Mouse (Mus musculus) mesoderm, embryonic 11.5 days (tissue): Measurements from ENCODE around the gene C1qtnf6.

Experiments used
- DNase-seq: peaks from one replicate; pipeline ENCODE4 v3.0.0-alpha.2; 2012; ENCODE audit warnings: low read depth, low spot score

C1qtnf6 gene

DNA sequence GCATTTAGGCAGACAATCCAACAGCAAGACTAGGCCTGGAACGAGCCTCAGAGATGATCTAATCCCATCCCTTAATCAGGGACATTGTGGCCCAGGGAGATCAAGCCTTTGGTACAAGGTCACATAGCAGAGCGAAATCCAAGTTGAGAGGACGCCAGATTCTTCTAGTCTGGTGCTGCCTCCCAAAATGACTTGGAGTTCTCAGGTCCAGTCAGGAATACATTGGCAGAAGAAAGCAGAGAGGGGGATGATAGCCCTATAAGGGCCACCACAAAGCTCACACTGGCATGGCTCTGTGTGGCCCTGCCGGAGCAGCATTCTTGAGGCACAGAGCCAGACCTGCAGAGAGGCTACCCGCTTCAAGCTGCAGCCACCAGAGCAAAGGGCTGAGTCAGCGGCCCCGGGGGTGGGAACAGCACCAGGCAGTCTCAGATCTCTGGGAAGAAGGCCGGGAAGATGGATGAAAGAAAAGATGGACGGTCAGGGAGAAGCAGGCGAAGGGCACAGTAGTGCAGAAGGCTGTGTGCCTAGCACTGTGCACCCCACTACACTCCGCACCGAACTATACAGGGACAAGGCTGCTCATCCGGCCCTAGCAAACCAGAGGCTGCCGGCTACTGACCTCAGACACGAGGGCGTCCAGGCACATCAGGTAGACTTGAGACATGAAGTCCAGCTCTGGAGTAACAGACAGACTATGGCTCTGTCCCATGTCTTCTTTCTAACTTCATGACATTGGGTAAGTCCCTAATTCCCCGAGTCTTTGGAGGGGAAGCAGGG, at the start of gene C1qtnf6:
Gene C1qtnf6, minus strand, starts transcription at position 746 of the 780 bp plus-strand sequence.
- no peak for DNase-seq

DNA sequence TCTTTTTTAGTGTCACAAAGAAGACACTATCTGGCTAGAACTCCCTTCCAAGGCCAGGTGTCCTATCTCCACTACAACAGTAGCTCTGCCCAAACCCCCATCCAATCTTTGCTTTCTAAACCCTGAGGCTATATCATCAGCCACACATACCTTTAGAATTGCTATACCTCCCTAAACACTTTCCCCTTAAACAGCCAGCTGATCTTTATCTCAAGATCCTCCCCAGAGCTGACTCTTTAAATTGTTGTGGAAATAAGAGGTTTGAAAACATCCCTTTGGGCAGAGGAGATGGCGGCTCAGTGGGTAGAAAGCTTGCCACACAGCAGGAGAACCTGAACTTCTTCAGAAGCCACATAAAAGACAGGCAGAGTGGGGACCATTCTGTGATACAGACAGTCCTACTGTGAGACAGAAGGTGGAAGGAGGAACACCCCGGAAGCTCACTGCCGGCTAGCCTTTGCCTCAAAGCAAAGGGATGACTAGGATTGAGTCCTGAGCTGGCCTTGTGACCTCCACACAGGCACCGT, 45.1 kb upstream of the C1qtnf6 start:
- no peak for DNase-seq

DNA sequence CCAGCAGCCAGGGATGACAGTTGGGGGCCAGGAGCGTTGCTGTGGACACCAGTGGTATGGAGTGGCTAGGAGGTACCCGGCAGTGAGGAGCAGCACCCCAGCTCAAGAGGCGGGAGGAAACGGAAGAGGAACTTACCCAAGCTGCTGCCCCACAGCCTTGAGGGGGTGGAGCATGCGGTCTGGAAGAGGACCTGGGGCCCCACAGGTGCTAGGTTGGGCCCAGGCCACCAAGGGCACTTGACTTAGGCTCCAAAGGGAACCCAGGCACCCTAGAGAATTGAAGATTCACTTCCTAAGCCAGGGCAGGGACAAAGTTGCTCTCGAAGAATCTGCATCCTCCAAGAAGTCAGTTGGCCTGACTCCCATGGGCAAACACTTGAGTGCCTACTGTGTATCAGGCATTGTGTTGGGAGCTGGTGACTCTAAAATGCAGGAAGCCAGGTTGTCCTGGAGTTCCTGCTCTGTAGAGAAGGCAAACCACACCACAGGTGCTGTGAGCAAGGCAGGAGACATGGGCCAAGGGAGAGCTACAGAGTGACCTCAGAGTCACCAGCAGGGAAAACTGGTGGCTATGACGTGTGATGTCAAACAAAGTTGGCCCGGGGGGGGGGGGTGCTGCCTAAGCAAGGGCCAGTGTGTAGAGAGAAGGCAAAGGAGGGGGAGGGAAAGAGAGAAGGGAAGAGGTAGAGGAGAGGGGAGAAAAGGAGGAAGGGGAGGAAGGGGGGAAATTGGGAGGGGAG, 41.6 kb upstream of the C1qtnf6 start, which contains the start of gene Rac2:
Gene Rac2, minus strand, starts transcription at position 126 of the 740 bp plus-strand sequence.
- no peak for DNase-seq

DNA sequence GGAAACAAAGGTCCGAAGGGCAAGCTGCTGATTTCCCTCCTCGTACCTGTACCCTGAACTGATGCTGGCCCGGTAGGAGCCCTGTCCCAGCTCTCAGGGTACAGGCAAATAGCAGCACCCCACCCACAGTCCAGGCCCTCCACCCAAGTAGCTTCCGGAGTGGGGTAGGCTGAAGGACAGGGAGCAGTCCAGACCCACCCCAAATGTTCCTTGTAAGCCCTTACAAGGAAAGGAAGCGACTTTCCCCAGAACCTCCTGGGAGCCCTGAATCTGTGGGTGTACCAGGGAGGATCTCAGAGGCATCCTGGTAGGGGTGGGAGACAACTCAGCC, 41.0 kb upstream of the C1qtnf6 start:
- no peak for DNase-seq

DNA sequence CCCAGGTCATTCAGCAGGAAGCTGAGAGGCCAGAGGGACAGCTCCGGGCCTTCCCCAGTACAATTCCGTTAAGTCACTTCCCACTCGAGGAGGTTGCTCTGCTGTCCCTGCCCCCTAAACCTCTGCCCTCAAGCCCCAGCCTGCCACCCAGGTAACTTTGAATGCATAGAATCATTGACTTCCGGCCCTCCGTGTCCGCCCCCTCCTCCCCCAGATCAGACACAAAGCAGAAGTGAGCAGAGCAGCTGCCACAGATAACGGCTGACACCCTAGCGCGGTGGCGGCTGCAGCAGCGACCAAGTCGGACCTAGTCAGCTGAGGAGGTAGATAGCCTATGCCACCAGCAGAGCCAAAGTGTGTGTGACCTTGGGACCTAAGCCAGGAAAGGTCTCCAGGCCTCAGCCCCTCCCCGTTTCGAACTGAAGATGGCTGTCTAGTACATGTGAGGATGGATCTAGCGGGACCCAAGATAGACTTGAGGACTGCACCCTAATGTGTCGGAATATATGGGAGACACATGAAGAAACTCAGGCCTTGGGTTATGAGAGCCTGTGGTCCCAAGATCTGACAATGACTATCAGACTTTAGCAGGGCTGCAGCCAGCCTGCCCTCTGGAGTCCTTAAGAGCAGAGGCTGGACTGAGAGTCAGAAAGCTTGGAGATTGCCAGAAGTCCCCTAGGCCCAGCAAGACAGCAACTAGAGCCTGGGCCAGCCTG, 40.5 kb upstream of the C1qtnf6 start:
- no peak for DNase-seq

DNA sequence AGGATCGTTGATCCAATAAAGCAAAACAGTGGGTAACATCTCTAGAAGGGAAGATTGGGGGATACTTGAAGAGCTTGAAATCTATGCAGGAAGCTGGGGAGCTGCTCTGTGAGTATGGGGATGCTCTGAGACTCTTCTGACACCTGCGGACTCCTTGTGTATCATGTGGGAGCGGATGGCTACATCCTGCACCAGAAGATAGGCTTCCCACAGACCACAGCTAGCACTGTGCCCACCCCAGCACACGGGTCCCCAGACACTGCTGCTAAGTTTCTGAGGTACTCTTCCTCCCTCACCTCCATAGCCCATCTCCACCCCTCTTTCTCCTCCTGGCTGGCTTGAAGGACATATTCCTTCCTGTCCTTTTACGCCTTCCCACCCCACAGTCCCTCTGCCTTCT, 39.0 kb upstream of the C1qtnf6 start:
- DNase-seq: no peak

DNA sequence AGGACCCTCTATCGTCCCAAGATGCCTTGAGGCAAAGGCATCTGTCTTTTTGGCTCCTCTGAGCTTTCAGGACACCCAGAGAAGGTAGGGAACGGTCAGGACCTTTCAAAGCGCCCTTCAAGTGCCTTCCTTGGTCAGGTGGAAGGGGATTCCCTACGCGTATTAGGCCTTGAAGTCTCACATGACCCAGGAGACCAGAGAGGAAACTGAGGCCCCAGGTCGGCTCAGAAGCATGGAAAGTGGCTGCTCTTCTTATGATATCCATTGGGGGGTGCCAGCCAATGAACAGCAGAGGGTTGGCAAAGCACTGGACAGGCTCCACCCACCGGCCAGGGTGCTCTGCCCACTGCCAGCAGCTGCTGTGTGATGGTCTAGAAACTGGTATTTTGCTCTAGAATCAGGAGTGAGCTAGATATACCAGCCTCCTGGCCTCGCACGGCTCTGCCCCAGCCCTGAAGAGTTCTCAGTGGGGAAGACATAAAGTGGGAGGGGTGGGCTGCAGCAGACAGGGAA, 36.4 kb upstream of the C1qtnf6 start:
- no peak for DNase-seq

DNA sequence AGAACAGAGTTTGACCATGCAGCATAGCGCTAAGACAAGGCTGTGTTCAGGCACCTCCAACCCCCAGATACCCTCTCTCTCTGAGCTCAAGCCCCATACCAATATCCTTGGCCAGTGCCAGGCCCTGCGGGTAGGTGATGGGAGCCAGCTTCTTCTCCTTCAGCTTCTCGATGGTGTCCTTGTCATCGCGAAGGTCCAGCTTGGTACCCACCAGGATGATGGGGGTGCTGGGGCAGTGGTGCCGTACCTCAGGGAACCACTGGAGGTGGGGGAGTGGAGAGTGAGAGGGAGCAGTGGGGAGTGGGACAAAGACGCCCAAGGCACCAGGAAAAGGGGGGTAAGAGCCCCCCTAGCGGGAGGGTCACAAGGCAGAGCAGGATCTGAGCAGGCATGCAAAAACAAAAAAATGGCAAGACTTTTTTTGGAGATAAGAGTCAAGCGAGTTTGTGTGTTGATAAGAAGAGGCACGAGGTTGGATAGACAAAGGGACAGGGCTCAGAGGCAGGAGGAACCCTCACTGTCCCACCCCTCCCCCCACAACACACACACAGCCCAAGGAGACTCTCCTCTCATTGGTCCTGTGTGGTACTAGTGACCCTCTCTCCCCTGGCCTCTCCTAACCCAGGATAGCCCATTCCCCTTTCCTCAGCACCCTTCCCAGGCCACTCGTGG, 33.7 kb upstream of the C1qtnf6 start:
- no peak for DNase-seq

DNA sequence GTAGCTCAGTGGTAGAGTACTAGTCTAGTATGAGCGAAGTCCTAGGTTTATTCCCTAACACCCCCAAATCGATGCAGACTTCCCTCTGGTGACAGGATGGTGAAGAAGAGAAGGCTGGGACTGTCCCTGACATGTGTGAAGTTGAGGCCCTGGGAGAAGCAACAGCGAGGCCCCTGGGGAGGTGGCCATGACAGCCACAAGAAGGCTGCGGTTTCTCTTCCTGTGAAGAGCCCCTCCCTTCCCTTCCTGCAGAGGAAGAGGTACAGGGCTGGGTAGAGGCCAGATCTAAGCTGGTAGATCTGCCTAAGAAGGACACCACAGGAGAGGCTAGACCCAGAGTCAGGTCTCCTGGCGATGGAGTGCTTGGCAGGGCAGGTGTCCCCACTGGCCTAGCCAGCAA, 32.7 kb upstream of the C1qtnf6 start:
- no peak for DNase-seq

DNA sequence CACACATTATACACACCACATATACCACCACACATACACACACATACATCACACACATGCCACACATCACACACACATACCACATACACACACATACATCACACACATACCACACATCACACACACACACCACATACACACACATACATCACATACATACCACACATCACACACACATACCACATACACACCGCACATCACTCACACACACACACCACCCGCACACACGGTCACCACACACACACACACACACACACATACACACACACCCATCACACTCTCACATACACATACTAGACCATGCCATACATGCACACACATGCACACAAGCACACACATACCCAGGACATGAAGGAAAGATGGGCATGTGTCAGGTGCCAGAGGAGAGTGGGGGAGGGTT, 32.1 kb upstream of the C1qtnf6 start:
- no peak for DNase-seq

DNA sequence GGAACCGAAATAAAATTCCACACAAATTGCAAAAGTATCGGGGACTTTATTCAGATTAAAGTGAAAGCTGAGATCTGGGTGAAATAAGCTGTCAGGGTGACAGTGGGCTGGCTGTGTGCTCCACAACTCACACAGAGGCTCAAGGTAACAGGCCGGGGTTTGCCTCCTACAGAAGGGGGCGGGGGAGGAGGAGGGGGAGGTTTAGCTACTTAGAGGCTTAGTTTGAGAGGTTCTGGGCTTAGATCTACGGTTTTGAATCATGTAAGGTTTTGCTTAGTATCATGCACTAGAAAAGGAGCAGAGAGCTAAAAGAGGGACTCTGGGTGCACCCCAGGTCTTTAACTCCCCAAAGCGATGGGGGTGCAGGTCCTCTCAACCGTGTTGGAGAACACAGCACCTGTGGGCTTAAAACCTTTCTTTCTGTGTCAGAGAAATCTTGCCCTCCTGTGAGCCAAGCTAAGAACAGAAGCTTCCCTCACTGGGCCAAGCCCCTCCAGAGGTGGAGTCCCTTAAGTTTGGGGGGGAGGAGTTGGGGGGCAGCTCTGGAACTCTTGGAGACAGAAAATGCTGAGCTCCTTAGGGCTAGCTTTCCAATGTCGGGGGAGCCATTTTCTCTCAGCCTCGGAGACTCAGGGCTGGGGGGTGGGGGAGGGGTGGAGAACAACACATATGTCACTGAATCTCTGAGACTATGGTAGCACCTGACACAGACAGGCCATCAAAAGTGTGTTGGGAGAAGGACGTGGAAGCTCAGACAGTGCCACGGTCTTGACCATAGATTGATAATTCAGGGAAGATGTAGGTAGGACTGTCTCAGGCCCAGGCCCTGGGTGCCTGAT, 28.1 kb upstream of the C1qtnf6 start:
- no peak for DNase-seq

DNA sequence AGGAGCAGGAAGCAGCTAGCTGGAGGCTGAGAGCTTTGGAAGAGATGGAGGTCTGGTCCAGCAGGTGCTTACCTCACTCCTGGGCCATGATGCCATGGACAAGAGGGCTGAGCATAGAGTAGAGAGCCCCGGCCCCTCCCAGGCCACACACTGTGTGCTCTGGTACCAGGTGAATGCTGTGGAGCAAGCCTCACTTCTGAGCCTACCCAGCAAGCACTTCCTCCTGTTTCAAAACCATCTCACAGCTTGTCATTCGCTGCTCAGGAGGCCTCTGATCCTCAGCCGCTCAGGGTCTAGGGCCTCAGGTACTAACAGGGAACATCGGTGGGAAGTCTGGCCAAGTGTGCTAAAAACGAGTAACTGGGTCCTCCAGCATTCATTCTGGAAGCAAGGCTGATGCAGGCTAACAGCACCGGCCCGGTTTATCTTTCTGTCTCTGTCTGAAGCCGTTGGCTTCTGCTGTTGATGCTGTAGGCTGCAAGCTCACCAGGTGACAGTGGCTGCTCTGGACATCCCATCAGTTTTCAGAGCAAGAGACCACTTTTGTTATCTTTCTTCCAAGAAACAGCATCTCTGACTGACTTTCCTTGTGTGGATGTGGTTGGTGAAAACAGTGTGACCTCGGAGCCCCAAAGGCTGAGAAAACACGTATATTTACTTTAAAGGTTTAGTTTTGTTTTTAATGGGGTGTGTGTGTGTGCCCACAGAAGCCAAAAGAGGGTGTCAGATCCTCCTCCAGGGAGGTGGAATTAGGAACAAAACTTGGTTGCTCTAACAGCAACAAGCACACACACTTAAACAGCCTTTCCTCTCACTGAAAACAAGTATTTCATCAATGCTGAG, 26.7 kb upstream of the C1qtnf6 start:
- DNase-seq: no peak

DNA sequence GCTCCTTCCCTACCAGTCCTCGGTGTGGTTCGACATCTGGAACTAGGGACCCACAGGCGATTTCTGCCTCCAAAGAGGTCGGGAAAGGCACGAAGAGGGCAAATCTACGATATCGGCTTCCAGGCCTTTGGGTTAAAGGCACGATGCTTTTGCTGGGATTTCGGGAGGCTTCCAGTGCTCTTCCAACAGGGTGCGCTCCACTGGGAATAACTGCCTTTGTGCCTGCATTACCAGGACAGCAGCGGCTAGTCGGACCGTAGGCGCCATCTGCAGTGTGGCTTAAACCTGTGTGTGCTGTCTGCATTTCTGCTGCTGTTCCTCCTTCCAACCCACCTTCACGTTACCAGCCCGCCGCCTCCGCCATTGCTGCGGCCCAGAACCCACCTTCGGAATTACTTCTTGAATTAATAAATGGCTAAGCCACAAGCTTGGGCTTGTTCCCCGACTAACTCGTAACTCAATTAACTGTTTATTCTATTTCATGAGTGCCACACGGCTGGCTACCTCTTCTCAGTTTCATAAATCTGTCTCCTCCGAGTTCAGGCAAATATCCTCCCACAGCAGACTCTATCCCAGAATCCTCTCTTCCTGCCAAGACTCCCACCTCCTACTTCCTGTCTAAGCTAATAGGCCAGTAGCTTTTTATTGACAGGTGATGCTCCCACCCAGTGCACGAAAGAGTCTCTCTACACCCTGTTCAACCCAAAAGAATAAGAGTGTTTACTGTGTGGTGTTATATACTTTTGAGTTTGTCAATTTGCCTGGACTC, 23.5 kb upstream of the C1qtnf6 start:
- no peak for DNase-seq

DNA sequence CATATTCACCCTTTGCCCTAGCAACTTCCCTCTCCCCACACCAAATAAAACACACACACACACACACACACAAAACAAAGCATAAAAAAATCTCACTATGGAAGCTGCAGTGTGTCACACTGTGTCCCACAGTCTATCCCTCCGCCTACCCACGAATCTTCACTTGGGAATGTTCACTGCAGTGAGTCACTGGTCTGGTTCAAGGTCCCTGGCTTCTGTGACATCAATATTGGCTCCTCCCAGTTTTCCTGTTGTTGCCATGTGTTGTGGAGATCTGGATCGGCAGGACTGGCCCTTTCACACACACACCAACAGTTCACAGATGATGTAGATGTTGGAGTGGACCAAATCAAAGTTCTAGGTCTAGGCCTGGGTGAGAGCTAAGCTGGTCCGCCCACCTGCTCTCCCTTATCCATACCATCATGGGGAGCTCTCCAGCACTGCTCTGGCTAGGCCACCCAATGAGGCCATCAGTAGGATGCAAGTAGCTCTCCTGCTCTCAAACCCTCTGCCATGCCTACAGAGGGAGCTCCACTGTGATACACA, 18.0 kb upstream of the C1qtnf6 start:
- DNase-seq: no peak

DNA sequence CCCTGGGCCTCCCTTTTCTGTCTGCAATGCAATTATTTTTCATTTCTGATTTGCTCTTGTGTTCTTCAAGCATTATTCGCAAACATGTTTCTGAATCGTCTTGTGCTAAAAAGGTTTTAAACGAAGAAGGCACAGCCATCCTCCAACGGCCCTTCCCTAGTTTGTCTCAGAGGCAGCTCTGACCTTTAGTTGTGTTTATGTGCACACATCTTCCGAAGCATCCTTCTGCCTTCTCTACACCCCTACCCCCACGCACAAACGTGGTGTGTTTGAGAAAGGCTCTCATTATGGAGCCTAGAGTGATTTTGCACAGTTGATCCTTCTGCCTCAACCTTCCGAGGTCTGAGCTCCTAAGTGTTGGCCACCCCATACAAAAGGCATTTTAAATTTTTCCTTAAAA, 17.5 kb upstream of the C1qtnf6 start:
- no peak for DNase-seq

DNA sequence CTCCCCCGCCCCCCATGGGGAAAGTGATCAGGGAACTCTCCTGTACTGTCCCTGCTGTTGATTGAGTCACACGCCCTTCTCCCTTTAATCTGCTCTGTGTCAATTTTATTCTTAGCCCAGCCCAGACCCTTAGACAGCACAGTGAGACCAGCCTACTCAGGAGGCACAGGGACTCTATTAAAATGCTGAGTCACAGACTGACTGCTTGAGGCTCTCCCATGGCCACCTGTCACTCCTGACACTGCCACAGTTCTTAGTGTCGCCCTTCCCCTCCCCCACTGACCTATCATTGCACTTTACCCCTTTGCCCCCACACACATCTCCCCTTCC, 17.1 kb upstream of the C1qtnf6 start:
- peak; percentile 16 for DNase-seq

DNA sequence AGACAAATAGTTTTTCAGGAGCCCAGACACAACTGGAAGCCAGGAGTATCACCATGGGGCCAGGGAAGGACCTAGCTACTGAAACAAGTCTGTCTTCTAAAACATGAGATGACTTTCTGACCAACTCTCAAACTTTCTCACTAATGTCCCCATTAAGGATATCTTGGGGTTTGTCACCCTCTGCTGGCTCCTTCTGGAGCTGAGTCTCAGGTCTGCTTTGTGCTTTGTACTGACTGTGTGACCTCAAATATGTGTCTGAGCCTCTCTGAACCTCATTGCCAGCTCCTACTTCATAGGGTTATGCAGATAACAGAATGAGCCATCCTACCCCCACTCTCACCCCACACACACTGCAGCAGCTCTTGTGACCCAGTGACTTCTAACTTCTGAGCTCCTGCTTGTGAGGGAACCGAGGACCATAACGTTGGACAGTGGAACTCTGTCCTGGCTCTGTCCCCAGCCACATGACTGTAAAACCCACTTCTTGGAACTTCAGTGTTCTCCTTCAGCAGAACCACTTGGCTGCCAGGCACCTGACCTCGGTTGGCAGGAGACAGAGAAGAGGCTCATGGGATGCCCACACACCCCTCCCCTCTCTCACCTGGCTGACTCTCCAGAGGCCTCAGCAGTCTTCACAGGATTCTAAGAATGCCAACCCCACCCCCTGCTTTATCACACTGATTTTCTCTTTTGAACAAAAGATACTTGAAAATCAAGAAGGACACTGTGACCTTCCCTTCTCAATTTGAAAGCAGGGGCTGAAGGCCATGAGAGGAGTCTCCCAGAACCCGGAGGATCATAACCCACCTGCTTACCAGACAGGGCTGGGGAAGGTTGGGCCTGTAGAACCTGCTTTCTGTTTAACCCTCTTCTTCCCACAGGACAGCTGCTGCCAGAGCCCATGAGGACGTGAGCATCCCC, 16.5 kb upstream of the C1qtnf6 start:
- DNase-seq: no peak

DNA sequence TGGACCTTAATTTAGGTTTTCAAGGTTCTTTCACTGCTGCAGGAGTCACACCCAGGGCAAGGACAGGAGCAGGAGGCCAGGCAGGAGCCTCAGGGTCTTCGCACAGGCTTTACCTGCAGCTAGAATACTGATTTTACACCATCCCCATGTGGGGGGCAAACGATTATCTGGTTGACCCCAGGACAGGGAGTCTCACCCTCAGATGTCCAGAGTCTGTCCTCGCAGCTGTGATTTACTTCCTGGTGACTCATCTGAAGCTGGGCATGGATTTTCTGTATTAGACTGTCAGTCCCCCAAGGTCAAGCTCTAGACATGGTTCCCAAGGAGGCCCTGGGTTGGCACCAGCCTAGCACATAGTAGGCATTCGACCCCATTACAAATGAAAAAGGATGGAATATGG, 14.8 kb upstream of the C1qtnf6 start:
- DNase-seq: no peak
